Mouse (Mus musculus): Measurements from ENCODE around the gene Gm42791. TPM values are rescaled to one million over a fixed set of nuclear protein-coding genes. Genes with fewer than 3 reads are reported as not detected.

The Gm42791 gene
- total RNA-seq, 2 experiments from 2014 or later = not detected

DNA sequence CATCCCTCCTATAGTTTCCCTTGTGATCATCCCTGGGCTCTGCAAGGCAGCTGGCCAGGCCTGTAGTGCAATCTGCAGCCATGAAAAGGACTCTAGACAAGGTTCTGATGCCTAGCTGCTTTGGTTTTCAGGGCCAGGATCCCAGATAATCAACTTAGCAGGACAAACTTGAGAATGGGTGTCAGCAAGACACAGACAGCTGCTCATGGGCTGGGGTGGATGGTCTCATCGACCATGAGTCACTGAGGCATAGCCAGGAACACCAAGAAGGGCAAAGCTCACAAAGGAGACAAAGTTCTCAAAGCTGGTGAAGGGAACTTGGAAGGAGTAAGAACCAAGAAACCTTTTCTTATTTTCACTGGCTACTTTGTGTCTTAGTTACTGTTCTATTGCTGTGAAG, 63.6 kb downstream of the Gm42791 start:
- no peak for ATAC-seq (ENCODE audit: poor library complexity, severe bottlenecking)

DNA sequence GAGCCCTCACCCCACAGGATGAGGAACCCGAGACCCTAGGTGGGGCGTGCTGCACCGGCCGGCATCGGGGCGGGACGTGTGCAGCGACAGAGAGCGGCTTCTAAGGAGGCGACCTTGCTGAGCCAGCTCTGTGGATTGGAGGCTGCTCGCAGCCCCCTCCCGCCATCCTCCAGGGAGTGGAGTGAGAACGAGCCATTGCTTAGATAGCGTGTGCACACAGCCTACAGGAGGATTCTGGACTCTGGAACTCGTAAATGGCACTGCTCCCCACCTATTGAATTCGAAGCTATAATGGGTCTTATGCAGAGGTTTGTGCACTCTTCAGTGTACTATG, 65.9 kb downstream of the Gm42791 start, which contains the start of gene Katnal1:
TSS of gene Katnal1 (minus strand) at position 205 of the 334 bp plus-strand sequence.
- no peak for ATAC-seq (ENCODE audit: poor library complexity, severe bottlenecking)

DNA sequence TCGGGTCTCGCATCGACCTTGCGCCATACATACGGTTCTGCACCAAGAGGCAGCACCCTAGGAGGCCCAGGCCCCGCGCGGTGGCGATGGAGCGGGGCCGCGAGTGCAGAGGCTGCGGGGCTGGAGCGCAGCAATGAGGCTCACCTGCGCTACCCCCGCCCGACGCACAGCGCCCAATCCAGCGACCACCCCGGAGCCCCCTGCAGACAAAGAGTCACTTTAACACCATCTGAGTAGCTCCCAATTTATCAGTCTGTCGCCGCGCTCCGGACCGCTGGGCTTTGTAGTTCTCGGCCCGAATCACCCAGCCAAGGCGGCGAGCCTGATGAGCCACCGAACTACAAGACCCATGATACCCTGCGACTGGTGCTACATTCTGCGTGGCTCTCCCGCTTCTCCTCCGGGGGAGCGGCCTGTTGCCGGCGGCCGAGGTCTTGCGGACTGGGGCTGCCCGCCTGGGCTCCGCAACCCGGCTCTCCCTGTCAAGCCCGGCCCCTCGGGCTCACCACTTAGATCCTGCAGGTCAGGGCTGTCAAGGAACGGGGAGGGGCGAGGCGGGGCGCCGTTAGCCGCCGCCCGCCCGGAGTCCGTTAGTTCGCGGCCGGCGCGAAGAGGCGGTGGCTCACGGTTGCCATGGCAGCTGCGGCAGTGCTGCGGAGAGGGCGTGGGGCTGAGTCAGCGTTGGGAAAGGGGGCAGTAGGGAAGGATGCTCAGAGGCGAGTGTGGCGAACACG, 66.4 kb downstream of the Gm42791 start:
- ATAC-seq (ENCODE audit: poor library complexity, severe bottlenecking) = peak; percentile 95

DNA sequence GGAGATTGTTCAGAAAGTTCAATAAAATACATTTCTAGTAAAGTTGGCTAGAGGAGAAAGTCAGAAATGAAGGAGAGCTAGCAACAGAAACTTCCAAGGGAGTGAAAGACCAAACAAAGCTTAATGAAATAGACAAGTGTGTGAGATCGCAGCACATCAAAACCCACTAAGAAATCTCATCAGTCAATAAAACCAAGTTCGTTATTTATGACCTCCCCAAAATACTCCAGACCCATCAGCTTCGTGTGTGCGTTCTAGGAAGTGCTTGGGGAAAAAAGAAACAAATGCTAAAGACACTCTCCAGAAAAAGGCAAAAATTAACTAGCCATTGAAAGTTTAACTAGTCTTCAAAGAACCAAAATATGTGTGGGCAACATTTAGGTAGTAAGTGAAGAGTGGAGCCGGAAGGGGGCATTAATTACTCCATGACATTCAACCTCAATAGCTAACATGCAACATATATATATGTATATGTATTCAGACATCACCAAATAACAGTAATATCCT, 67.2 kb downstream of the Gm42791 start:
- ATAC-seq (ENCODE audit: poor library complexity, severe bottlenecking) = no peak

DNA sequence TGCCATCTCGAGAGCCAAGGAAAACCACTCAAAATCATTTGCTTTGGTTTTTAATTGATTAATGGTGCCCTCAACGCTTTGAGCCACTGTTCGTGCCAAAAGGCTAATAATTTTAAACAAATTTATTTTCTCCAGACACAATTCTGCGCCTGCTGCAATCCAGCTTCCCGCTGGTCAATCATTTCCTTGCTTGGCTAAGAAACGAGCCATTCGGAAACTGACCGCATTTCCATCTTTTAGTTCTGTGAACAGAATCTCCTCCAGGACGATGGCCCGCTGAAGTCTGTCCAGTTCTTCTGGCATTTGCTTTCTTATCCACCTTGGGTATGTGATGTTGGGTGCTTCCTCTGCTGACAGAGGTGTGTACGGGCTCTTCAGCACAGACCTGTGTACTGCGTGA, 70.4 kb downstream of the Gm42791 start:
- no peak for ATAC-seq (ENCODE audit: poor library complexity, severe bottlenecking)

DNA sequence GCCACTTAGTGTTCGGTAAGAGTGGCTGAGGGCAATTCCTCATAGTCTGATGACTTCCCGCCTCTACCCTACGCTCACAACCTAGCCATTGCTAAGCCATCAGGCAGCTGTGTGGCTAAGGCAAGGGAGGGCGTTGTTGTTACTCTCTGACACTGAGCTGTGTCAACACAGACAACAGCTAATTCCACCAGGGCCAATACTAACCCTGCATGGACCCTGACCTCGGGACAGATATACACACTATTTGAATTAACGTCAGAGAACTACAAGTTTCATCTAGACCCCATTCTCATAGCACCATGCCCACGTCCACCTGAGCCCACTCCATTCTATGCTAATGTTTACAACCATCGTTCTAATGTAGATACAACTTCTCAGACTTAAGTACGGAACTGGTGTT, 70.9 kb downstream of the Gm42791 start:
- ATAC-seq (ENCODE audit: poor library complexity, severe bottlenecking) = no peak

DNA sequence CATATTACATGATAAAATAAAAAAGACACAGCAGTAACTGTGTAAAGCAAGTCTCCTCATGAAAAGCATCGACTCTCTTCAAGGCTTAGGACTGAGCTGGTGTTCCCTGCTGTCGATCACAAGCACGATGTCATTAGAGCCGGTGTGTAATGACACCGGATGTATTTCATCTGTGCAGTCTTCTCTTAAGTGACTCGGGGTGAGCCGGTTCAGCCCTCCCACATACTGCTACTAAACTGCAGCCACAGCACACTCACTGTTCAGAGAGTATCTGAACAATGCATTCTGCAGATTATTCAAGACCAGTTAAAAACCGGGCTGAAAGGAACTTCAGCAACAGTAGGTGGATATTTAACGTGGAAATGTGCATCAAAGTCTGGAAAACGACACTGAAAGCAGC, 71.5 kb downstream of the Gm42791 start:
- no peak for ATAC-seq (ENCODE audit: poor library complexity, severe bottlenecking)

DNA sequence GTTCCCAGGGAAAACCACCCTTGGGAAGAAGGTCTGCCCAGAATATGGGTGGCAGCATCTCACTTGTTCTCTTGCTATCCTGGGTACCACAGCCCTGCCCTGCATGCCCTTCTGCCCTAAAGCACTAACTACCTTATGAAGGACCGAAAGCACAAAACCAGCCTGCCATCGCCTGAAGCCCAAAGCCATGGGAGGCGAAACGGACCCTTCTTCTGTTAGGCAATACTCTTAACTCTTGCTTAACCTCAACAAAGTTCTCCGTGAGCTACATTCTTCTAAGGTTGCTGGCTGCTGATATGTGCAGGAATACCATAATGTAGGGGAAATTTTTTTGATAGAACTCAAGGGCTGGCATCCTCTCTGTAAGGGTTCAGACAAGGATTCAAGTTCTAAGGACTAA, 72.2 kb downstream of the Gm42791 start:
- ATAC-seq (ENCODE audit: poor library complexity, severe bottlenecking) = 0 out of 2 replicates have a peak, but pooled peaks have one; percentile 27

DNA sequence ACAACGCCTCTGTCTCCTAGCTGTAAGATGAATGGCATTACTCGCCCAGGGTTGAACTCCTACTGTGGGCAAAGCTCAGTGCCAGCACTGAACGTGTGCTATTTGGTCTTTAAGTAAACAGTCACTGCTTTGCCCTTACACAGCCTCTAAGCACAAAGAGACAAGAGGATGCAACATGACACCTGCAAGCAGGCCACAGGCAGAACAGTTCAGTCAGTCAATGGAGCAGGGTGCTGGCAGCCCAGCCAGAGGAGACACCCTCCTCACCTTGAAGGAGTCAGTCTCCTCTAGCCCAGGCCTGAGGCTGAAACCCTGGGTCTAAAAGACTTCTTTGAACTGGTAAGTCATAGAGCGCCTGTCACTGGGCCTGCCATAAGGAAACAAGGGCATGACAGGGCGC, 76.9 kb downstream of the Gm42791 start:
- ATAC-seq (ENCODE audit: poor library complexity, severe bottlenecking) = no peak

DNA sequence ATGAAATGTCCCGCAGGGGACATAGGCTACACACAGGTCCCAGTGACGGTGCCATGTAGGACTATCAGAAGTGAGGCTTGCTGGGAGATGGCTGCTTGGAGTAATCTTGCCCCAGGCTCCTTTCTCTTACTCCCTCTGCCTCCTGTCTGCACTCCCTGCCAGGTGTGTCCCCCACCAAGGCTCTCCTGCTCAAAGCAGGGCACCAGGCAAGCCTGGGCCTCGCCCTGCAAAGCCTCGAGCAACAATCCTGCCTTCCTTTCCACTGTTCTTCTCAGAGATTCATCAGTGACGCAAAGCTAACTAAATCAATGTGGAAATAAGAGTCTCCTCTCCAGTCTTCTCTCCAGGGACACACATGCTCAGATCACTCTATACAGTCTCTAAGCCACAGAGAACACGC, 78.2 kb downstream of the Gm42791 start:
- ATAC-seq (ENCODE audit: poor library complexity, severe bottlenecking) = no peak

DNA sequence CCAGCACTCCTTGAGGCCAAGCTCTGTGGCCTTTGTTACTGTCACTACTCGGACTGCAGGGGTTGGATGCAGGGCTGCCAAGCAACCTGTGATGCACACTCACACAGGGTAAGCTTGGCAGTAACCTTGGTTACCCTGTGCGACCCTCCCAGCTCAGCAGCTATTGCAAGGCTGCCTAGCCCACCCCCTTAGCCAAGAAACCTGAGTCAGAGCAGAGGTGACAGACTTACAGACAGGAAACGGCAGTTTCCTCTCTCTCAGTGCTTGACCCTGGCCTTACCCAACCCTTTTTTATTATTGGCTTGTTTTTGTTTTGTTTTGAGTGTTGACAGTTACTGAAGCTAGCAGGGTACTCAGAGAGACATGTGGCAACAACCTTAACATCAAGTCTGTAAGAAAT, 82.7 kb downstream of the Gm42791 start:
- 0 out of 2 replicates have a peak, but pooled peaks have one; percentile 35 for ATAC-seq (ENCODE audit: poor library complexity, severe bottlenecking)

DNA sequence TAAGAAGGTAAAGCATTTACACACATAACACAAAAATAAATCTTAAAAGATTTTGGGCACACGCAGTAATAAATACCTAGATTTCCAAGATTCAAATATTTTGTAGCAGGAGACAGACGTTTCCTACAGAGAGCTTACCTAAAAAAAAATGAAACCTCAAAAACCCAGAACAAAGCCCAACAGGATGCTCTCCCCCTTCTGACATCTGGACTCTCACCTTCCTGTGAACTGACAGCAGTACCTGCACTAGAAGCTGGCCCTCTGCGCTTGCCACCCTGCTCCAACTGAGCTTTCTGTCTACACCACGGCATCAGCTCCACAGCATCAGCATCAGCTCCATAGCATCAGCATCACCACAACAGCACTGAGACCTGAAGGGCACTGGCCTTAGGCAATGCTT, 84.9 kb downstream of the Gm42791 start:
- ATAC-seq (ENCODE audit: poor library complexity, severe bottlenecking) = no peak

DNA sequence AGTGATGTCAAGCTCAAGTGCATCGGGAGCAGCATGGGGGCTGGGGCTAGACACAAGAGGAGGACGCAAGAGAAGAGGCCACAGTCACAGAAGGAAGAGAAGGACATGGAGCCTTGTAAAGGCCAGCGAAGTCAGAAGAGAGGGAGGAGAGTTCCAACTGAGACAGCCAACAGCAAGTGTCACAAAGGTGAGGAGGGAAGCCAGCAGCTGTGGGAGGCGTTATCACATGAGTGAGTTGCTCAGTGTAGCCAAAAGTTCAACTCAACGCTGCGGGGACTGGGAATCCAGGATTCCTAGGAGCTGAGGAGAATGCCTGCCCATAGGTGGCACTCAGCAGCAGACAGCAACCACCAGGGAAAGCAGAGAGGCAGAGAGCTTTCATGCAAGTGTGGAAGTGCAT, 85.5 kb downstream of the Gm42791 start:
- no peak for ATAC-seq (ENCODE audit: poor library complexity, severe bottlenecking)

DNA sequence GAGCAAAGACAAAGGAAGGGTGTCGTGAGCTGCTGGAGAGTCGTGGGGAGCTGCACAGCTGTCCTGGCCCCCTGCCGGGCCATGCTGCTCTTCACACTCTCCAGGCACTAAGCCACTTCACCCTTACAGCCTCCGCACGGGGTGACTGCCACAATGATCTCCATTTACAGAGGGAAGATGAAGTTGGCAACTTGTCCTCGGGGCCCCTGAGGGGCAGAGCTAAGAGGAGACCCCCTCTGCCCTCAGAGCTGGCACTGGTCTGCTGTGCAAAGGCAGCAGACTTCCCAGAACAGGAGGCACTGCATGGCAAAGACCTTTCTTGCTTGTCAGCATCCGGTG, 85.9 kb downstream of the Gm42791 start:
- no peak for ATAC-seq (ENCODE audit: poor library complexity, severe bottlenecking)

DNA sequence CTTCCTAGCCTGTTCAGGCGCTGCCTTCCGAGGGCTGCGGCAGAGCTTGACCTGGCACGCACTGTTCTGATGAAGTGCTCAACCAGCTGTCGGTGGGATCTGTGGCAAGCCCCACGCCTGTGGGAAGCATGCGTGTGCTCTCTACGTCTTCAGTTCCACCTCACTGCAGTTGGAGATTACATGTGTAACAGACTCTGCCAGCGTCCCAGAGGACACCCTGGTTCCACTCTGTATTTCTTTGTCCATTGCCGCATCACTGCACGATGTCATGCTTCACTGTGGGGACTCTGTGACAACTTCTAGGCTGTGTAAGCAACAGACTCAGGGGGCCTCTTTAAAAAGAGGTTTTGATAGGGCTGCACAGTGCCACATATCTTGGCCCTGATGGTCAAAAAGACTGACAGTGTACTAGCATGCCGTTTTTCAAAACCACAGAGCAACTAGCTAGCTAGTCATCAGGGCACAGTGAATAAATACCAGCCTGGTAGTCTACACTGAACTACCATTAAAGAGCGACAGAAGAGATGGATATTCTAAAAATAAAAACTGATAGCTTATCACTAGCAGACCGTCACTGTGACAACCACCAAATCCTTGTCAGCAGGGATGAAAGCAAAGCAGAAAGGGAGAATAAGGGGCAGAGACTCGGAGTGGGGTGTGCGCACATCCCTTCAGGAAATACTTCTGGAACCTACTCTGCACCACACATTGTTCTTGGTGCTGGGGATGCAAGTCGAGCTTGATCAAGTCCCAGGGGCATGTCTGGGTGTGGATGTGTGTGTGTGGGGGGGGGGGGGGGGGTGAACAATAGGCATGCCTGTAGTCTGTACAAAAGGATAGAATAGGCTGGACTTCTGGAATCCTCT, 86.5 kb downstream of the Gm42791 start:
- ATAC-seq (ENCODE audit: poor library complexity, severe bottlenecking) = no peak

DNA sequence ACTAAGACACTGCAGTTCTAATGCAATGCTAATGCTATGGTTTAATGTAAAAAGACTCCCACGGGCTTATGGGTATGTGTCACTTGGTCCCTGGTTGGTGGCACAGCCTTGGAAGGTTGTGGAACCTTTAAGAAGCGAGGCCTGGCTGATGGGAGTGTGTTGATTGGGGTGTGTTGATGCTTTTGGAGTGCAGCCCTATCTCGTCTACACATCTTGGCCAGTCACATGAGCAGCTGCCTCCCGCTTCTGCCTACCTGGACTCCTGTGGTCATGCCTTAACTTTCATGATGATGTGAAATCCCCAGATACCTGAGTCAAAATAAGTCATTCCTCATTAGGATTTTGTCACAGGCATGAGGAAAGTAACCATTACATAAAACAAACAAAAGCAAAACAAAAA, 88.6 kb downstream of the Gm42791 start:
- ATAC-seq (ENCODE audit: poor library complexity, severe bottlenecking) = no peak

DNA sequence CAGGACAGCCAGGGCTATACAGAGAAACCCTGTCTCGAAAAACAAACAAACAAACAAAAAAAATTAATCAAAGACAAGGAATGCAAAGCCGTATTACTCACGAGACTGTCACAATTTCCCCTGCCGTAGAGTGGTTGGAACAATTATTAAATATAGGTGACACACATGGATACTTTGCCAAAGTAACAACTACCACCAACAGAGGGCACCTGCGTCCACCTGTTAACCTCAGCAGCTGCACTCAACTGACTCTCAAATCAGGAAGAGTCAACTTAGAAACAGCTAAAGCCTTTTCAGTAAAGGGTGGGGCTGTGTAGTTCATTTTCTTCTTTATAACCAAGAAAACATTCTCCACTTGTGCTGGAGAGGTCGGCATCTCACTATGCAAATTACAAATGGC, 90.1 kb downstream of the Gm42791 start:
- ATAC-seq (ENCODE audit: poor library complexity, severe bottlenecking) = peak; percentile 45; the same call in 1 of the 2 replicates

DNA sequence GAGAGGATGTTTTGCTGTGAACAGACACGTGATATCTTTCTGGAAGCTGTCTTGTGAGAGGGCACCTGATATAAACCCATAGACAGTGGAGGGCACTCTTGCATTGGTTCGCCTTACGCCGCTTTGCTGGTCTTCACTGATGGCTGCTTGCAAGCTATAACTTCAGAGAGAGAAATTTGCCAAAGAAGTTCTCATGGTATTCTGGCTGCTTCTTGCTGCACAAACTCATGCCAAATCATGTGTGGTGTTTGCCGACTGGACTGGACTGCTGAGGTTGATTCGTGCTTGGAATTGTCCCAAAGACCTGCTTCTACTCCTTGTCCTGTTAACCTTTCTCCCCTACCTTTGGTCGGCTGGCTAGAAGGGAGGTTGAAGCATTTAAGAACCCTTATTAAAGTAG, 95.6 kb downstream of the Gm42791 start:
- no peak for ATAC-seq (ENCODE audit: poor library complexity, severe bottlenecking)

DNA sequence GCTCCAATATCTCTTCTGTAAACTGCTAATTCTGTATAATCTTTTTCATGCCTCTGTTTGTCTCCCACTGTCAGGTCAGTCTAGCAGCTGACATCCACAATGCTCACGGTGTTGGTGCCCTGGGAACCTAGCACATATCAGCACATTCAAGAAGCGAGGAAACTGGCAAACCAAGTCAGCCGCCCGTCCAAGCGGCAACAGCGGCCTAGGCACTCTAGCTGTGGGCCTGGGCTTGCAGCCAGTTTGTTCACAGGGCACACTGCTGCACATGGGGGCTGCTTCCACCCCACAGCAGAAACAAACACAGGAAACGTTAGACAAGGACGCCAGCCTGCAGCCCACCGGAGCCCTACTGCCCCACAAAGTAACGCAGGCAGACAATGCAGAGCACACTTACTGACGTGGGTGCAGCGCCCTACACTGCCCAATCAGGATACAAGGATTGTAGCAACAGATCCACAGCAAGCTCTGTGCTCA, 97.0 kb downstream of the Gm42791 start:
- no peak for ATAC-seq (ENCODE audit: poor library complexity, severe bottlenecking)

DNA sequence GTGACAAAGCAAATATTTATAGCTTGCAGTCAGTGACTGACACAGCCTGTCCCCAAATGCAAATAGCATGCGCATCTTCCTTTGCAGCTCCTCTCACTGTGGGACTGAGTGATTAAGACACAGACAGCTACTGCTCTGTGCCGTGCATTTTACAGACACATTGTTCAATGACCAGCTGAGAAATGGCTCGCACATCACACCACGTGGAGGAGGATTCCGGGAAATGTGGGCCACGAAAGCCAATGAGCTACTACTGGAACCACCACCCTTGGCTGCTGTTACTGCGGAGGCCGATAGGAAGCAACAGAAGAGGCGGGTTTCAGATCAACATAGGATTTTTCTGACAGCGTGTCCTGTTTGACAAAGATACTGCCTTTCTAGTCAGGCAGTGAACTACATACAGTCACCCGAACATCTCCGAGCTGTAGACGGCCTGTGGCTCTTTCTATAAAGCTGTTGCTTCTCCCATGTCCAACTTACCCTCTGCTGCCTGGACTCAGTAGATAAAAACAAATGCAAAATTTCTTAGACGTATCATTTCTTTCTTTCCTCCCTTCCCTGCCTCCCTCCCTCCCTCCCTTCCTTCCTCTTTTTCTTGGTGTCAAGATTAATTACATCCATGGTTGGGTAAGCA, 97.8 kb downstream of the Gm42791 start:
- ATAC-seq (ENCODE audit: poor library complexity, severe bottlenecking) = peak; percentile 69

DNA sequence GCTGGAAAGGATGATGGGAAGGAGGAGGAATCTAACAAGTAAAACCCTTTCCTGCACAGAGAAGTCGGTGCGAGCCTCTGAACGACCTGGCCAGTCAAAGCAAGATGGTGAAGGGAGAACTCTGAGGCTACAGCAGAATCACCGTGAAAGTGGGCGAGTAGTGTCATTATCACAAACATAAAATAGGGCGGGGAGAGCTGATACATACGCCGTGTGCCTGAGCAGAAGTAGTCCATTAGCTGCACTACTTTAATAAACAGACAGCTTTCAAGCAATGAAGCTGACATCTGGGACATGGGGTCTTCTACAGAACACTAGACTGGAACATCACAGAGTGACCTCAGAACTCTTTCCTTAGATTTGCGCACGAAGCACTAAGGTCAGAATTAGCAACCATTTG, 98.4 kb downstream of the Gm42791 start:
- ATAC-seq (ENCODE audit: poor library complexity, severe bottlenecking) = no peak
